Mouse (Mus musculus) neural tube, embryonic 11.5 days (tissue): ENCODE results near the gene Wfdc8. TPM values are rescaled to one million over a fixed set of nuclear protein-coding genes. Genes with fewer than 3 reads are reported as not detected.
"Not testable (repeated sequence)": the region's sequence is repeated elsewhere in the genome, so short reads cannot be mapped to it uniquely, and the experiment has no call there.

Experiments used
- ATAC-seq: fragments of 200-750 bp; cut with Nextera tagmentation; 2 replicates; pipeline ENCODE4 v1.8.0; 2017; ENCODE audit warnings: moderate number of reproducible peaks, mild to moderate bottlenecking, moderate TSS enrichment, moderate library complexity; ENCODE audit not compliant: insufficient read depth, low FRiP score, low TSS enrichment
- DNase-seq: peaks from one replicate; pipeline ENCODE4 v3.0.0-alpha.2; 2015; ENCODE audit warnings: low spot score
- H3K27ac ChIP-seq: fragments of 300-500 bp; sonication (generic); 2 replicates; pipeline ENCODE4 v1.5.1; 2014; ENCODE audit warnings: low read depth, mild to moderate bottlenecking, low read length
- H3K27me3 ChIP-seq: fragments of 300-500 bp; sonication (generic); 2 replicates; pipeline ENCODE4 v1.6.1; 2014; ENCODE audit warnings: mild to moderate bottlenecking, low read length, mixed read lengths; ENCODE audit not compliant: control insufficient read depth, insufficient read depth
- H3K36me3 ChIP-seq: fragments of 300-500 bp; sonication (generic); 2 replicates; pipeline ENCODE4 v1.6.1; 2014; ENCODE audit warnings: mild to moderate bottlenecking, low read length, moderate library complexity, mixed read lengths; ENCODE audit not compliant: control insufficient read depth, insufficient read depth
- H3K4me1 ChIP-seq: fragments of 300-500 bp; sonication (generic); 2 replicates; pipeline ENCODE4 v1.6.1; 2014; ENCODE audit warnings: low read length, mixed read lengths; ENCODE audit not compliant: control insufficient read depth, insufficient read depth
- H3K4me2 ChIP-seq: fragments of 300-500 bp; sonication (generic); 2 replicates; pipeline ENCODE4 v1.6.1; 2014; ENCODE audit warnings: low read depth, mild to moderate bottlenecking, moderate library complexity
- H3K4me3 ChIP-seq: fragments of 300-500 bp; sonication (generic); 2 replicates; pipeline ENCODE4 v1.5.1; 2014; ENCODE audit warnings: low read depth, low read length
- H3K9ac ChIP-seq: fragments of 300-500 bp; sonication (generic); 2 replicates; pipeline ENCODE4 v1.6.1; 2014; ENCODE audit warnings: mild to moderate bottlenecking, low read length
- H3K9me3 ChIP-seq: fragments of 300-500 bp; sonication (generic); 2 replicates; pipeline ENCODE4 v1.6.1; 2016; ENCODE audit warnings: low read length; ENCODE audit not compliant: control insufficient read depth
- WGBS: fragments of 180-500 bp; shearing (Covaris S2); extraction: QIAGEN DNeasy Blood & Tissue Kit; methylation state at CpG from one replicate; pipeline ENCODE4 v1.1.7; 2014; 5-methylcytosine and 5-hydroxymethylcytosine counted together
- polyA plus RNA-seq: library from polyadenylated mRNA; unstranded; fragments of >200 nt; fragmentation: Nextera tagmentation; extraction: Ambion mirVana; gene quantifications from 2 replicates; pipeline ENCODE4 v1.2.1, GENCODE M21; 2014

Wfdc8 gene
- not detected in 2 replicates for polyA plus RNA-seq

GRCm38 (mm10) chr2:164613471-164613870, at the start of gene Wfdc8, which contains the start of gene Wfdc6b:
Wfdc8 (minus strand) TSS chr2:164613626.
Wfdc6b (plus strand) TSS chr2:164613522.
- not testable (repeated sequence) for H3K27me3 ChIP-seq, DNase-seq, H3K9me3 ChIP-seq, H3K4me2 ChIP-seq, H3K9ac ChIP-seq, H3K4me3 ChIP-seq, H3K4me1 ChIP-seq, H3K27ac ChIP-seq, ATAC-seq, H3K36me3 ChIP-seq
- whole genome bisulfite sequencing = 74% methylated on average over 8 of the region's 8 CpGs

- Histone ChIP-seq H3K27me3 (no peaks in the 10 kb centered on the region), H3K27ac (no peak within 1 kb of the TSS), H3K4me2 (no peak within 1 kb of the TSS), H3K4me3 (no peak within 1 kb of the TSS), H3K9ac (no peak within 1 kb of the TSS), H3K9me3 (no peaks in the 10 kb centered on the region), H3K36me3 (no peaks in the 10 kb centered on the region), H3K4me1 (no peaks in the 10 kb centered on the region)
- 83% methylated on average over 9 of the region's 9 CpGs for WGBS
- DNase-seq (no peak), ATAC-seq (no peak)
Measured at GRCm38 (mm10) chr2:164656483-164656882, 43.1 kb upstream of the Wfdc8 start, which contains the start of gene Wfdc9. Wfdc9 (minus strand) TSS chr2:164656583.

- Histone ChIP-seq H3K4me1 (no peaks in the 10 kb centered on the region), H3K36me3 (no peaks in the 10 kb centered on the region), H3K4me2 (no peak within 1 kb of the TSS), H3K9ac (no peak within 1 kb of the TSS), H3K9me3 (no peaks in the 10 kb centered on the region), H3K4me3 (no peak within 1 kb of the TSS), H3K27me3 (no peaks in the 10 kb centered on the region), H3K27ac (no peak within 1 kb of the TSS)
- 18% methylated on average over 11 of the region's 11 CpGs for WGBS
- DNase-seq = peak; percentile 65
- ATAC-seq = no peak
Measured at GRCm38 (mm10) chr2:164655858-164656257, 42.4 kb upstream of the Wfdc8 start, which contains the start of gene Wfdc10. Wfdc10 (plus strand) TSS chr2:164656046.

- H3K4me3 ChIP-seq = no peak overlapping the region
- H3K36me3 ChIP-seq = no peaks in the 10 kb centered on the region
- H3K27me3 ChIP-seq = no peaks in the 10 kb centered on the region
- H3K27ac ChIP-seq = no peak overlapping the region
- no peaks in the 10 kb centered on the region for H3K9me3 ChIP-seq
- no peak for ATAC-seq
- H3K9ac ChIP-seq = no peak overlapping the region
- WGBS = 82% methylated on average over 13 of the region's 13 CpGs
- no peak for DNase-seq
- H3K4me1 ChIP-seq = no peaks in the 10 kb centered on the region
- no peak overlapping the region for H3K4me2 ChIP-seq
Measured at GRCm38 (mm10) chr2:164641881-164642673, 28.7 kb upstream of the Wfdc8 start.

GRCm38 (mm10) chr2:164641129-164641528, 27.7 kb upstream of the Wfdc8 start:
- no peak overlapping the region for H3K4me3 ChIP-seq
- H3K4me2 ChIP-seq = no peak overlapping the region
- no peaks in the 10 kb centered on the region for H3K4me1 ChIP-seq
- H3K27ac ChIP-seq = no peak overlapping the region
- H3K27me3 ChIP-seq = no peaks in the 10 kb centered on the region
- no peak for DNase-seq
- H3K36me3 ChIP-seq = no peaks in the 10 kb centered on the region
- no peak for ATAC-seq
- H3K9me3 ChIP-seq = no peaks in the 10 kb centered on the region
- WGBS = 70% methylated on average over 7 of the region's 7 CpGs
- no peak overlapping the region for H3K9ac ChIP-seq

- H3K9me3 ChIP-seq = no peaks in the 10 kb centered on the region
- WGBS = 92% methylated on average over 3 of the region's 3 CpGs
- ATAC-seq (no peak), DNase-seq (no peak)
- no peak within 1 kb of the TSS for H3K4me3 ChIP-seq
- no peak within 1 kb of the TSS for H3K9ac ChIP-seq
- no peak within 1 kb of the TSS for H3K27ac ChIP-seq
- H3K4me1 ChIP-seq = no peaks in the 10 kb centered on the region
- H3K4me2 ChIP-seq = no peak within 1 kb of the TSS
- H3K27me3 ChIP-seq = no peaks in the 10 kb centered on the region
- no peaks in the 10 kb centered on the region for H3K36me3 ChIP-seq
Measured at GRCm38 (mm10) chr2:164638696-164639095, 25.3 kb upstream of the Wfdc8 start, which contains the start of gene Wfdc16. Wfdc16 (minus strand) TSS chr2:164638796.

- Histone ChIP-seq H3K4me2 (no peak overlapping the region), H3K27me3 (no peaks in the 10 kb centered on the region), H3K4me1 (no peaks in the 10 kb centered on the region), H3K36me3 (no peaks in the 10 kb centered on the region), H3K27ac (no peak overlapping the region), H3K4me3 (no peak overlapping the region), H3K9ac (no peak overlapping the region), H3K9me3 (no peaks in the 10 kb centered on the region)
- DNase-seq (no peak), ATAC-seq (no peak)
- WGBS = 79% methylated on average over 9 of the region's 9 CpGs
Measured at GRCm38 (mm10) chr2:164635266-164635665, 21.8 kb upstream of the Wfdc8 start.

- DNase-seq (no peak), ATAC-seq (no peak)
- no peaks in the 10 kb centered on the region for H3K27me3 ChIP-seq
- H3K27ac ChIP-seq = no peak overlapping the region
- H3K36me3 ChIP-seq = no peaks in the 10 kb centered on the region
- no peaks in the 10 kb centered on the region for H3K4me1 ChIP-seq
- H3K4me2 ChIP-seq = no peak overlapping the region
- no peak overlapping the region for H3K4me3 ChIP-seq
- 82% methylated on average over 4 of the region's 4 CpGs for WGBS
- H3K9me3 ChIP-seq = no peaks in the 10 kb centered on the region
- no peak overlapping the region for H3K9ac ChIP-seq
Measured at GRCm38 (mm10) chr2:164621775-164622174, 8.3 kb upstream of the Wfdc8 start.

GRCm38 (mm10) chr2:164619050-164619449, 5.6 kb upstream of the Wfdc8 start:
- H3K27ac ChIP-seq = no peak overlapping the region
- no peak overlapping the region for H3K4me2 ChIP-seq
- H3K36me3 ChIP-seq = no peaks in the 10 kb centered on the region
- no peak for ATAC-seq
- WGBS = 82% methylated on average over 5 of the region's 5 CpGs
- H3K27me3 ChIP-seq = no peaks in the 10 kb centered on the region
- no peaks in the 10 kb centered on the region for H3K9me3 ChIP-seq
- no peak overlapping the region for H3K4me3 ChIP-seq
- H3K4me1 ChIP-seq = no peaks in the 10 kb centered on the region
- no peak for DNase-seq
- no peak overlapping the region for H3K9ac ChIP-seq
